Mouse (Mus musculus) neural tube, embryonic 13.5 days (tissue): ENCODE results near the gene Olfr370. TPM values are rescaled to one million over a fixed set of nuclear protein-coding genes. Genes with fewer than 3 reads are reported as not detected.
"Not testable (repeated sequence)": the region's sequence is repeated elsewhere in the genome, so short reads cannot be mapped to it uniquely, and the experiment has no call there.

ENCODE experiments used
- ATAC-seq: fragments of 200-750 bp; cut with Nextera tagmentation; 2 replicates; pipeline ENCODE4 v1.8.0; 2017; ENCODE audit warnings: low read depth, mild to moderate bottlenecking, moderate TSS enrichment, moderate library complexity
- H3K27ac ChIP-seq: fragments of 300-500 bp; sonication (generic); replicated peaks from 2 replicates; pipeline ENCODE4 v1.5.1; 2015; ENCODE audit warnings: moderate library complexity, mild to moderate bottlenecking, inconsistent platforms
- H3K27me3 ChIP-seq: fragments of 300-500 bp; sonication (generic); 2 replicates; pipeline ENCODE4 v1.6.1; 2015; ENCODE audit warnings: mild to moderate bottlenecking, inconsistent platforms
- H3K36me3 ChIP-seq: fragments of 300-500 bp; sonication (generic); 2 replicates; pipeline ENCODE4 v1.6.1; 2015; ENCODE audit warnings: mild to moderate bottlenecking, inconsistent platforms
- H3K4me1 ChIP-seq: fragments of 300-500 bp; sonication (generic); replicated peaks from 2 replicates; pipeline ENCODE4 v1.6.1; 2015; ENCODE audit warnings: inconsistent platforms
- H3K4me2 ChIP-seq: fragments of 300-500 bp; sonication (generic); 2 replicates; pipeline ENCODE4 v1.6.1; 2015; ENCODE audit warnings: inconsistent platforms, mild to moderate bottlenecking, moderate library complexity
- H3K4me3 ChIP-seq: fragments of 300-500 bp; sonication (generic); 2 replicates; pipeline ENCODE4 v1.5.1; 2015; ENCODE audit warnings: mild to moderate bottlenecking, inconsistent platforms
- H3K9ac ChIP-seq: fragments of 300-500 bp; sonication (generic); 2 replicates; pipeline ENCODE4 v1.6.1; 2015; ENCODE audit warnings: moderate library complexity, mild to moderate bottlenecking, inconsistent platforms
- H3K9me3 ChIP-seq: fragments of 300-500 bp; sonication (generic); 2 replicates; pipeline ENCODE4 v1.6.1; 2016; ENCODE audit warnings: inconsistent platforms
- WGBS: fragments of 180-500 bp; shearing (Covaris S2); methylation state at CpG from one replicate; pipeline ENCODE4 v1.1.7; 2015; 5-methylcytosine and 5-hydroxymethylcytosine counted together
- polyA plus RNA-seq: library from polyadenylated mRNA; unstranded; fragments of >200 nt; fragmentation: Nextera tagmentation; extraction: Ambion mirVana; gene quantifications from 2 replicates; pipeline ENCODE4 v1.2.1, GENCODE M21; 2015

The Olfr370 gene
- polyA plus RNA-seq, 1 experiment from 2014 or later, result 0.04 TPM

- H3K9me3 ChIP-seq, result no peaks in the 10 kb centered on the region
- no peak for ATAC-seq
- no peak overlapping the region for H3K27ac ChIP-seq
- no peak overlapping the region for H3K9ac ChIP-seq
- no peak overlapping the region for H3K4me3 ChIP-seq
- H3K4me2 ChIP-seq, result no peak overlapping the region
- H3K4me1 ChIP-seq, result peaks cover 23% of the 10 kb centered on the region
- H3K36me3 ChIP-seq, result peaks cover 41% of the 10 kb centered on the region
- 76% methylated on average over 5 of the region's 5 CpGs for WGBS
- H3K27me3 ChIP-seq, result no peaks in the 10 kb centered on the region
Measured at GRCm38 (mm10) chr8:83568755-83569154, 33.2 kb downstream of the Olfr370 start.

- Histone ChIP-seq H3K27me3 (no peaks in the 10 kb centered on the region), H3K4me2 (no peak overlapping the region), H3K27ac (no peak overlapping the region), H3K9me3 (no peaks in the 10 kb centered on the region), H3K36me3 (peaks cover 45% of the 10 kb centered on the region), H3K4me3 (no peak overlapping the region), H3K9ac (no peak overlapping the region), H3K4me1 (peaks cover 23% of the 10 kb centered on the region)
- 79% methylated on average over 4 of the region's 4 CpGs for WGBS
- no peak for ATAC-seq
Measured at GRCm38 (mm10) chr8:83569165-83569564, 33.6 kb downstream of the Olfr370 start.

GRCm38 (mm10) chr8:83570272-83571000, 34.9 kb downstream of the Olfr370 start:
- H3K9me3 ChIP-seq, result no peaks in the 10 kb centered on the region
- H3K4me1 ChIP-seq, result peaks cover 36% of the 10 kb centered on the region
- no peak overlapping the region for H3K9ac ChIP-seq
- H3K4me3 ChIP-seq, result no peak overlapping the region
- H3K27ac ChIP-seq, result no peak overlapping the region
- no peaks in the 10 kb centered on the region for H3K27me3 ChIP-seq
- ATAC-seq, result no peak
- peaks cover 47% of the 10 kb centered on the region for H3K36me3 ChIP-seq
- H3K4me2 ChIP-seq, result no peak overlapping the region
- WGBS, result 84% methylated on average over 15 of the region's 15 CpGs

- not testable (repeated sequence) for H3K4me3 ChIP-seq, ATAC-seq, H3K27ac ChIP-seq, H3K4me2 ChIP-seq, H3K9me3 ChIP-seq, H3K27me3 ChIP-seq, H3K9ac ChIP-seq
- H3K36me3 ChIP-seq, result peaks cover 47% of the 10 kb centered on the region
- WGBS, result 96% methylated on average over 7 of the region's 7 CpGs
- H3K4me1 ChIP-seq, result peaks cover 41% of the 10 kb centered on the region
Measured at GRCm38 (mm10) chr8:83571001-83571340, 35.4 kb downstream of the Olfr370 start.

- H3K4me2 ChIP-seq, result no peak overlapping the region
- H3K9me3 ChIP-seq, result no peaks in the 10 kb centered on the region
- peaks cover 47% of the 10 kb centered on the region for H3K36me3 ChIP-seq
- peaks cover 49% of the 10 kb centered on the region for H3K4me1 ChIP-seq
- no peak for ATAC-seq
- H3K27ac ChIP-seq, result no peak overlapping the region
- H3K9ac ChIP-seq, result no peak overlapping the region
- 90% methylated on average over 10 of the region's 10 CpGs for WGBS
- no peaks in the 10 kb centered on the region for H3K27me3 ChIP-seq
- no peak overlapping the region for H3K4me3 ChIP-seq
Measured at GRCm38 (mm10) chr8:83571791-83572190, 36.2 kb downstream of the Olfr370 start.

- Histone ChIP-seq H3K4me2 (no peak overlapping the region), H3K4me3 (no peak overlapping the region), H3K36me3 (peaks cover 47% of the 10 kb centered on the region), H3K9ac (no peak overlapping the region), H3K27ac (no peak overlapping the region), H3K4me1 (peaks cover 52% of the 10 kb centered on the region), H3K27me3 (no peaks in the 10 kb centered on the region), H3K9me3 (no peaks in the 10 kb centered on the region)
- ATAC-seq, result no peak
- WGBS, result 92% methylated on average over 5 of the region's 5 CpGs
Measured at GRCm38 (mm10) chr8:83572246-83572812, 36.7 kb downstream of the Olfr370 start.

- no peak for ATAC-seq
- Histone ChIP-seq H3K27me3 (no peaks in the 10 kb centered on the region), H3K9ac (no peak overlapping the region), H3K4me2 (no peak overlapping the region), H3K4me1 (peaks cover 50% of the 10 kb centered on the region), H3K9me3 (no peaks in the 10 kb centered on the region), H3K27ac (no peak overlapping the region), H3K36me3 (peaks cover 47% of the 10 kb centered on the region), H3K4me3 (no peak overlapping the region)
- WGBS, result 88% methylated on average over 18 of the region's 18 CpGs
Measured at GRCm38 (mm10) chr8:83573140-83573875, 37.7 kb downstream of the Olfr370 start.

GRCm38 (mm10) chr8:83574631-83575315, 39.2 kb downstream of the Olfr370 start:
- H3K9ac ChIP-seq, result no peak overlapping the region
- no peak overlapping the region for H3K4me3 ChIP-seq

GRCm38 (mm10) chr8:83575561-83576515, 40.3 kb downstream of the Olfr370 start:
- Histone ChIP-seq H3K36me3 (peaks cover 35% of the 10 kb centered on the region), H3K27me3 (no peaks in the 10 kb centered on the region), H3K27ac (no peak overlapping the region), H3K9ac (0 out of 2 replicates have a peak overlapping the region, but pooled peaks have one; percentile 13), H3K9me3 (no peaks in the 10 kb centered on the region), H3K4me2 (no peak overlapping the region), H3K4me3 (no peak overlapping the region), H3K4me1 (peaks cover 65% of the 10 kb centered on the region)
- no peak for ATAC-seq
- 80% methylated on average over 17 of the region's 17 CpGs for WGBS

More at GRCm38 (mm10) chr8:83574631-83575315, 39.2 kb downstream of the Olfr370 start:
- H3K4me1 ChIP-seq, result peaks cover 54% of the 10 kb centered on the region
- 85% methylated on average over 15 of the region's 15 CpGs for WGBS
- no peak for ATAC-seq
- peaks cover 46% of the 10 kb centered on the region for H3K36me3 ChIP-seq
- H3K27me3 ChIP-seq, result no peaks in the 10 kb centered on the region
- H3K9me3 ChIP-seq, result no peaks in the 10 kb centered on the region
- H3K4me2 ChIP-seq, result no peak overlapping the region
- H3K27ac ChIP-seq, result no peak overlapping the region

GRCm38 (mm10) chr8:83576516-83576895, 40.9 kb downstream of the Olfr370 start:
- H3K4me1 ChIP-seq, result peaks cover 72% of the 10 kb centered on the region
- no peak overlapping the region for H3K4me3 ChIP-seq
- no peaks in the 10 kb centered on the region for H3K9me3 ChIP-seq
- no peak for ATAC-seq
- peaks cover 29% of the 10 kb centered on the region for H3K36me3 ChIP-seq
- H3K27me3 ChIP-seq, result no peaks in the 10 kb centered on the region
- H3K27ac ChIP-seq, result no peak overlapping the region
- WGBS, result 71% methylated on average over 3 of the region's 4 CpGs
- H3K4me2 ChIP-seq, result no peak overlapping the region
- H3K9ac ChIP-seq, result no peak overlapping the region

- Histone ChIP-seq H3K4me3 (no peak overlapping the region), H3K27ac (no peak overlapping the region), H3K9ac (no peak overlapping the region), H3K27me3 (no peaks in the 10 kb centered on the region), H3K4me2 (no peak overlapping the region), H3K9me3 (no peaks in the 10 kb centered on the region), H3K4me1 (peaks cover 76% of the 10 kb centered on the region), H3K36me3 (peaks cover 24% of the 10 kb centered on the region)
- no peak for ATAC-seq
- WGBS, result 81% methylated on average over 4 of the region's 4 CpGs
Measured at GRCm38 (mm10) chr8:83576921-83577320, 41.3 kb downstream of the Olfr370 start.
